Mouse (Mus musculus) adipocyte (in vitro differentiated cells): ENCODE results near the gene Rsph10b.

Experiments used
- DNase-seq: peaks from one replicate; pipeline ENCODE4 v3.0.0-alpha.2; 2016; ENCODE audit warnings: low spot score

Rsph10b gene

GRCm38 (mm10) chr5:143936156-143936555 is 3.3 kb downstream of the Rsph10b start:
- no peak for DNase-seq

GRCm38 (mm10) chr5:143941588-143941987 is 8.8 kb downstream of the Rsph10b start:
- no peak for DNase-seq

- DNase-seq = no peak
Observed at GRCm38 (mm10) chr5:143943231-143944125, 10.6 kb downstream of the Rsph10b start.

- no peak for DNase-seq
Observed at GRCm38 (mm10) chr5:143948361-143948760, 15.5 kb downstream of the Rsph10b start.

- DNase-seq = no peak
Observed at GRCm38 (mm10) chr5:143950016-143950415, 17.2 kb downstream of the Rsph10b start.

GRCm38 (mm10) chr5:143957101-143957500 is 24.3 kb downstream of the Rsph10b start:
- DNase-seq = no peak

GRCm38 (mm10) chr5:143959551-143959950 is 26.7 kb downstream of the Rsph10b start:
- DNase-seq = no peak

- no peak for DNase-seq
Observed at GRCm38 (mm10) chr5:143961176-143961575, 28.3 kb downstream of the Rsph10b start.

- no peak for DNase-seq
Observed at GRCm38 (mm10) chr5:143965586-143966345, 32.9 kb downstream of the Rsph10b start.

- DNase-seq = no peak
Observed at GRCm38 (mm10) chr5:143966671-143967070, 33.8 kb downstream of the Rsph10b start.

GRCm38 (mm10) chr5:143972628-143973027 is 39.8 kb downstream of the Rsph10b start:
- DNase-seq = no peak

- peak; percentile 80 for DNase-seq
Observed at GRCm38 (mm10) chr5:143974931-143975630, 42.2 kb downstream of the Rsph10b start.

- no peak for DNase-seq
Observed at GRCm38 (mm10) chr5:143975631-143975933, 42.7 kb downstream of the Rsph10b start.

GRCm38 (mm10) chr5:143976232-143976631 is 43.4 kb downstream of the Rsph10b start:
- no peak for DNase-seq

GRCm38 (mm10) chr5:143976726-143977431 is 44.0 kb downstream of the Rsph10b start:
- DNase-seq = no peak

GRCm38 (mm10) chr5:143980858-143981257 is 48.0 kb downstream of the Rsph10b start:
- no peak for DNase-seq

- no peak for DNase-seq
Observed at GRCm38 (mm10) chr5:143982361-143982760, 49.5 kb downstream of the Rsph10b start.

GRCm38 (mm10) chr5:143985381-143985780 is 52.5 kb downstream of the Rsph10b start:
- no peak for DNase-seq

- DNase-seq = peak; percentile 34
Observed at GRCm38 (mm10) chr5:143987596-143987995, 54.8 kb downstream of the Rsph10b start.

- DNase-seq = no peak
Observed at GRCm38 (mm10) chr5:143989046-143989445, 56.2 kb downstream of the Rsph10b start.

- no peak for DNase-seq
Observed at GRCm38 (mm10) chr5:143990086-143990485, 57.3 kb downstream of the Rsph10b start.

GRCm38 (mm10) chr5:143992661-143993060 is 59.8 kb downstream of the Rsph10b start:
- no peak for DNase-seq
